ENCODE assay signal across 21 mouse cellular contexts in the genomic region with DNA sequence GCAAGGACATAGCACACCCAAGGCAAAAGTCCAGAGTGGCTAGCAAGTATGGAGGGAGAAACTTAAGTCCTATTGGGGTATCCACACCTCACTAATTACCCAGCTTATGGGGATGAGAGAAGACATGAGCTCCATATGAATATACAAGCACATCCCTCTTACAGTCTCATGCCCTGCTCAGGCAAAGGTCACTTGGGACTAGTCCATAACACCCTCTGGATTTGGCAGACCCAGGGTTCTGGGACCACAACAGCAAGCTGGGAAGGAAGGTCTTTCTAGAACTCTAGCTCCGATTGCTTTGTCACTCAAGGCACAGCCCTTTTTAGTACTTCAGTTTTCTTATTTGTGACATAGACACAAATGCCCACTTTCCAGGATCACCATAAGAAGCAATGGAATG.
A peak's percentile ranks its signal among the peaks of the same experiment; 100 is the strongest.
DNase-seq lines count a peak whose midpoint lies in the region; ATAC-seq lines count a peak whose summit lies in the region.
"Had no signal": no experiment of that assay in that cellular context is flagged by ENCODE, and none has a peak within 500 bp of the region (broad histone marks: within the 10 kb centered on the region; RNA-seq: fewer than 3 reads in every experiment).

No protein-coding gene starts in this region.

- ATAC-seq in midbrain, embryonic 11.5 days (ENCODE audit: low FRiP score), result no peak
- no peak for ATAC-seq in midbrain, embryonic 14.5 days (ENCODE audit: low FRiP score, low TSS enrichment)
- ATAC-seq: activated CD4-positive, CD25-positive, alpha-beta regulatory T cell, adult 4 months; CD4-positive, CD25-positive, alpha-beta regulatory T cell, adult 4 months; Patski had no signal

- no peaks in the 10 kb centered on the region for H3K36me3 ChIP-seq in heart, embryonic 10.5 days
- H3K36me3 ChIP-seq in midbrain, embryonic 11.5 days (ENCODE audit: control insufficient read depth, insufficient read depth, low read length), result no peaks in the 10 kb centered on the region
- H3K36me3 ChIP-seq in midbrain, embryonic 14.5 days (ENCODE audit: control insufficient read depth, insufficient read depth, low read length), result no peaks in the 10 kb centered on the region
- H3K36me3 ChIP-seq: G1E had no signal

- peak; percentile 65 for DNase-seq in heart, adult 11 months
- DNase-seq in heart, postnatal 4 days, result no peak
- DNase-seq in heart, embryonic 10.5 days (ENCODE audit: low spot score), result peak; percentile 61
- no peak for DNase-seq in heart, postnatal 36 days
- DNase-seq in midbrain, embryonic 11.5 days (ENCODE audit: low spot score, missing footprints), result peak; percentile 14
- DNase-seq in midbrain, embryonic 14.5 days, result no peak
- peak; percentile 2 for DNase-seq in right cerebral cortex, postnatal 25 days
- no peak for DNase-seq in right cerebral cortex, postnatal 36 days (ENCODE audit: low spot score in 2 of 2)
- DNase-seq: adrenal gland, adult 2 months; adrenal gland, adult 8-10 months; adrenal gland, postnatal 10 days; adrenal gland, postnatal 14 days; adrenal gland, postnatal 25 days; adrenal gland, postnatal 36 days; B cell, adult 2 months; cerebellum, adult 11 months; cerebellum, adult 11-12 months had no signal

- intact Hi-C loops in heart, postnatal 36 days (cut with DNase I), result no loop called here

- H3K9ac ChIP-seq in midbrain, embryonic 11.5 days (ENCODE audit: low read length), result no peak overlapping the region
- H3K9ac ChIP-seq in midbrain, embryonic 14.5 days (replicated peaks; ENCODE audit: low read length), result no peak overlapping the region

- WGBS in heart, embryonic 10.5 days, result 89% methylated on average over 1 of the region's 1 CpGs
- 97% methylated on average over 1 of the region's 1 CpGs for WGBS in midbrain, embryonic 11.5 days
- WGBS in midbrain, embryonic 14.5 days, result 97% methylated on average over 1 of the region's 1 CpGs

- peaks cover 15% of the 10 kb centered on the region for H3K4me1 ChIP-seq in heart, embryonic 10.5 days
- no peaks in the 10 kb centered on the region for H3K4me1 ChIP-seq in midbrain, embryonic 11.5 days (ENCODE audit: control insufficient read depth, insufficient read depth, low read length)
- no peaks in the 10 kb centered on the region for H3K4me1 ChIP-seq in midbrain, embryonic 14.5 days (ENCODE audit: control insufficient read depth, insufficient read depth, low read length)

- no peak overlapping the region for H3K4me2 ChIP-seq in midbrain, embryonic 11.5 days
- H3K4me2 ChIP-seq in midbrain, embryonic 14.5 days (ENCODE audit: low read length), result no peak overlapping the region

- peaks cover 70% of the 10 kb centered on the region for H3K27me3 ChIP-seq in heart, embryonic 10.5 days (ENCODE audit: insufficient read depth, poor library complexity, severe bottlenecking)
- H3K27me3 ChIP-seq in midbrain, embryonic 11.5 days (ENCODE audit: control insufficient read depth, insufficient read depth, low read length), result no peaks in the 10 kb centered on the region
- H3K27me3 ChIP-seq in midbrain, embryonic 14.5 days (ENCODE audit: control insufficient read depth, insufficient read depth, low read length), result no peaks in the 10 kb centered on the region
- H3K27me3 ChIP-seq: Patski had no signal

- no peak overlapping the region for H3K4me3 ChIP-seq in heart, embryonic 10.5 days
- H3K4me3 ChIP-seq in midbrain, embryonic 11.5 days (ENCODE audit: low read depth, low read length), result no peak overlapping the region
- no peak overlapping the region for H3K4me3 ChIP-seq in midbrain, embryonic 14.5 days (replicated peaks; ENCODE audit: low read depth, low read length)

- H3K9me3 ChIP-seq in heart, embryonic 10.5 days, result no peaks in the 10 kb centered on the region
- no peaks in the 10 kb centered on the region for H3K9me3 ChIP-seq in midbrain, embryonic 11.5 days (ENCODE audit: control insufficient read depth, low read length)
- H3K9me3 ChIP-seq in midbrain, embryonic 14.5 days (ENCODE audit: control insufficient read depth, low read length), result no peaks in the 10 kb centered on the region

- no peak overlapping the region for H3K27ac ChIP-seq in heart, embryonic 10.5 days
- no peak overlapping the region for H3K27ac ChIP-seq in midbrain, embryonic 11.5 days (ENCODE audit: low read depth, low read length)
- H3K27ac ChIP-seq in midbrain, embryonic 14.5 days (replicated peaks; ENCODE audit: low read depth, low read length), result no peak overlapping the region

Comparison
In these comparisons a context has a peak if more than half of its experiments do, and no peak if none do; other contexts are left out.
1. DNase-seq: peak in heart, adult 11 months (single experiment), heart, embryonic 10.5 days (single experiment), midbrain, embryonic 11.5 days (single experiment) and right cerebral cortex, postnatal 25 days (single experiment); none in heart, postnatal 4 days (single experiment), heart, postnatal 36 days (0 of 2), midbrain, embryonic 14.5 days (single experiment) and right cerebral cortex, postnatal 36 days (0 of 2).